Mouse (Mus musculus) forebrain, embryonic 16.5 days (tissue): ENCODE measurements around the gene Abcb5. TPM values are rescaled to one million over a fixed set of nuclear protein-coding genes. Genes with fewer than 3 reads are reported as not detected.

Source experiments
- ATAC-seq: fragments of 200-750 bp; cut with Nextera tagmentation; 2 replicates; pipeline ENCODE4 v1.8.0; 2017; ENCODE audit warnings: mild to moderate bottlenecking, moderate library complexity
- H3K27ac ChIP-seq: fragments of 300-500 bp; sonication (generic); 2 replicates; pipeline ENCODE4 v1.5.1; 2014; ENCODE audit warnings: low read length, control low read depth
- H3K27me3 ChIP-seq: fragments of 300-500 bp; sonication (generic); replicated peaks from 2 replicates; pipeline ENCODE4 v1.6.1; 2014; ENCODE audit warnings: low read length; ENCODE audit not compliant: control insufficient read depth, insufficient read depth
- H3K36me3 ChIP-seq: fragments of 300-500 bp; sonication (generic); 2 replicates; pipeline ENCODE4 v1.6.1; 2014; ENCODE audit not compliant: control insufficient read depth, insufficient read depth
- H3K4me1 ChIP-seq: fragments of 300-500 bp; sonication (generic); replicated peaks from 2 replicates; pipeline ENCODE4 v1.6.1; 2014; ENCODE audit warnings: low read length; ENCODE audit not compliant: control insufficient read depth, insufficient read depth
- H3K4me2 ChIP-seq: fragments of 300-500 bp; sonication (generic); 2 replicates; pipeline ENCODE4 v1.6.1; 2014; ENCODE audit warnings: mild to moderate bottlenecking, low read length, control low read depth
- H3K4me3 ChIP-seq: fragments of 300-500 bp; sonication (generic); replicated peaks from 2 replicates; pipeline ENCODE4 v1.5.1; 2014; ENCODE audit warnings: mild to moderate bottlenecking, low read length, control low read depth
- H3K9ac ChIP-seq: fragments of 300-500 bp; sonication (generic); replicated peaks from 2 replicates; pipeline ENCODE4 v1.6.1; 2014; ENCODE audit warnings: low read depth, low read length, control low read depth
- H3K9me3 ChIP-seq: fragments of 300-500 bp; sonication (generic); 2 replicates; pipeline ENCODE4 v1.6.1; 2016; ENCODE audit warnings: low read length; ENCODE audit not compliant: control insufficient read depth
- WGBS: fragments of 180-500 bp; shearing (Covaris S2); extraction: QIAGEN DNeasy Blood & Tissue Kit; methylation state at CpG from one replicate; pipeline ENCODE4 v1.1.7; 2014; 5-methylcytosine and 5-hydroxymethylcytosine counted together
- polyA plus RNA-seq: library from polyadenylated mRNA; unstranded; fragments of >200 nt; fragmentation: Nextera tagmentation; extraction: Ambion mirVana; gene quantifications from 2 replicates; pipeline ENCODE4 v1.2.1, GENCODE M21; 2015

Gene Abcb5
- polyA plus RNA-seq, 1 experiment from 2014 or later, result not detected

GRCm38 (mm10) chr12:118902249-118902648 is 64.0 kb downstream of the Abcb5 start:
- no peak overlapping the region for H3K4me2 ChIP-seq
- 76% methylated on average over 5 of the region's 5 CpGs for WGBS
- no peak for ATAC-seq
- H3K4me3 ChIP-seq, result no peak overlapping the region
- no peak overlapping the region for H3K9ac ChIP-seq
- H3K9me3 ChIP-seq, result no peaks in the 10 kb centered on the region
- no peaks in the 10 kb centered on the region for H3K27me3 ChIP-seq
- H3K36me3 ChIP-seq, result no peaks in the 10 kb centered on the region
- no peaks in the 10 kb centered on the region for H3K4me1 ChIP-seq
- no peak overlapping the region for H3K27ac ChIP-seq

- Histone ChIP-seq H3K4me2 (no peak overlapping the region), H3K4me1 (no peaks in the 10 kb centered on the region), H3K9me3 (no peaks in the 10 kb centered on the region), H3K27ac (no peak overlapping the region), H3K9ac (no peak overlapping the region), H3K4me3 (no peak overlapping the region), H3K27me3 (no peaks in the 10 kb centered on the region), H3K36me3 (no peaks in the 10 kb centered on the region)
- 75% methylated on average over 2 of the region's 2 CpGs for WGBS
- no peak for ATAC-seq
Observed at GRCm38 (mm10) chr12:118887964-118888363, 78.3 kb downstream of the Abcb5 start.

GRCm38 (mm10) chr12:118882790-118883189 is 83.4 kb downstream of the Abcb5 start:
- Histone ChIP-seq H3K27me3 (no peaks in the 10 kb centered on the region), H3K4me2 (no peak overlapping the region), H3K4me1 (no peaks in the 10 kb centered on the region), H3K4me3 (no peak overlapping the region), H3K9ac (no peak overlapping the region), H3K27ac (no peak overlapping the region), H3K36me3 (no peaks in the 10 kb centered on the region), H3K9me3 (no peaks in the 10 kb centered on the region)
- no peak for ATAC-seq

GRCm38 (mm10) chr12:118872673-118873072 is 93.5 kb downstream of the Abcb5 start:
- H3K27ac ChIP-seq, result no peak overlapping the region
- H3K4me2 ChIP-seq, result no peak overlapping the region
- WGBS, result 76% methylated on average over 8 of the region's 8 CpGs
- no peaks in the 10 kb centered on the region for H3K27me3 ChIP-seq
- no peak overlapping the region for H3K4me3 ChIP-seq
- H3K9me3 ChIP-seq, result no peaks in the 10 kb centered on the region
- no peak overlapping the region for H3K9ac ChIP-seq
- no peaks in the 10 kb centered on the region for H3K36me3 ChIP-seq
- no peak for ATAC-seq
- no peaks in the 10 kb centered on the region for H3K4me1 ChIP-seq

GRCm38 (mm10) chr12:118856151-118856550 is 110.1 kb downstream of the Abcb5 start:
- no peak overlapping the region for H3K9ac ChIP-seq
- no peak for ATAC-seq
- 4% methylated on average over 7 of the region's 7 CpGs for WGBS
- H3K4me2 ChIP-seq, result no peak overlapping the region
- H3K27ac ChIP-seq, result no peak overlapping the region
- no peak overlapping the region for H3K4me3 ChIP-seq
- no peaks in the 10 kb centered on the region for H3K9me3 ChIP-seq
- H3K36me3 ChIP-seq, result no peaks in the 10 kb centered on the region
- H3K27me3 ChIP-seq, result peaks cover 15% of the 10 kb centered on the region
- H3K4me1 ChIP-seq, result peaks cover 2% of the 10 kb centered on the region; the same call in 1 of the 2 replicates

- Histone ChIP-seq H3K9ac (peak overlapping the region; percentile 70), H3K4me2 (peak overlapping the region; percentile 57), H3K27ac (peak overlapping the region; percentile 75), H3K4me3 (peak overlapping the region; percentile 55), H3K27me3 (peaks cover 15% of the 10 kb centered on the region), H3K4me1 (peaks cover 4% of the 10 kb centered on the region; the same call in 1 of the 2 replicates), H3K9me3 (no peaks in the 10 kb centered on the region), H3K36me3 (no peaks in the 10 kb centered on the region)
- ATAC-seq, result peak; percentile 98
- WGBS, result under 1% methylated on average over 34 of the region's 34 CpGs
Observed at GRCm38 (mm10) chr12:118854831-118855453, 111.3 kb downstream of the Abcb5 start.

GRCm38 (mm10) chr12:118854401-118854800 is 111.8 kb downstream of the Abcb5 start:
- Histone ChIP-seq H3K9me3 (no peaks in the 10 kb centered on the region), H3K27ac (peak overlapping the region; percentile 75), H3K4me3 (peak overlapping the region; percentile 55), H3K4me1 (peaks cover 7% of the 10 kb centered on the region; the same call in 1 of the 2 replicates), H3K36me3 (no peaks in the 10 kb centered on the region), H3K4me2 (peak overlapping the region; percentile 57), H3K27me3 (peaks cover 15% of the 10 kb centered on the region), H3K9ac (peak overlapping the region; percentile 70; the same call in 1 of the 2 replicates)
- peak; percentile 11 for ATAC-seq
- WGBS, result 1% methylated on average over 10 of the region's 10 CpGs

- Histone ChIP-seq H3K36me3 (no peaks in the 10 kb centered on the region), H3K27me3 (peaks cover 15% of the 10 kb centered on the region), H3K9ac (no peak overlapping the region), H3K9me3 (no peaks in the 10 kb centered on the region), H3K4me2 (peak overlapping the region; percentile 14), H3K4me1 (peaks cover 17% of the 10 kb centered on the region), H3K27ac (no peak overlapping the region; the same call in 1 of the 2 replicates), H3K4me3 (peak overlapping the region; percentile 16)
- ATAC-seq, result no peak
- 8% methylated on average over 3 of the region's 3 CpGs for WGBS
Observed at GRCm38 (mm10) chr12:118853331-118853730, 112.9 kb downstream of the Abcb5 start.

- peaks cover 12% of the 10 kb centered on the region for H3K27me3 ChIP-seq
Observed at GRCm38 (mm10) chr12:118850851-118851410, 115.3 kb downstream of the Abcb5 start.

More at GRCm38 (mm10) chr12:118850851-118851410, 115.3 kb downstream of the Abcb5 start:
- no peak overlapping the region; the same call in 1 of the 2 replicates for H3K4me2 ChIP-seq
- no peaks in the 10 kb centered on the region for H3K36me3 ChIP-seq
- H3K9ac ChIP-seq, result no peak overlapping the region
- H3K9me3 ChIP-seq, result no peaks in the 10 kb centered on the region
- H3K4me3 ChIP-seq, result peak overlapping the region; percentile 9
- no peak for ATAC-seq
- peaks cover 32% of the 10 kb centered on the region for H3K4me1 ChIP-seq
- 16% methylated on average over 12 of the region's 12 CpGs for WGBS
- H3K27ac ChIP-seq, result no peak overlapping the region
